Mouse (Mus musculus) embryo, embryonic 11 days (tissue): ENCODE data around the gene Nr3c2.

ENCODE experiments used
- DNase-seq: peaks from one replicate; pipeline ENCODE4 v3.0.0-alpha.2; 2015

Nr3c2 gene

DNA sequence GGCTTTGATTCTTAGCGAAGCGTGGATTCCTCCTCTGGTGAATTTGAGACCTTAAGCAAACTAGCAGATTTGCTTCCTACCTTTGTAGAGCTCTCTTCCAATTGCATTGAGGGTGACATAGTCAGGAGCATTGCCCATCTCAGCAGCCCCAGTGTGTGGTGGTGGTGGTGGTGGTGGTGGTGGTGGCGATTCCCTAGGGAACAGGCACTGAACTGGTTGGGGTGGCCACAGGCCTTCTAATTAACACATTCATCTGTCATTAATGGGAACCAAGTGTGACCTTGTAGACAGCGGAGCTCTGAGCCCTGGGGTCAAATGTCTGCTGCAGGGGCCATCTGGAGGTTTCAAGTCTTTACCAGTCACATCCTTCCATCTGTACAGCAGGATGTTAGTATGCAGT lies 277.1 kb downstream of the Nr3c2 start:
- no peak for DNase-seq

DNA sequence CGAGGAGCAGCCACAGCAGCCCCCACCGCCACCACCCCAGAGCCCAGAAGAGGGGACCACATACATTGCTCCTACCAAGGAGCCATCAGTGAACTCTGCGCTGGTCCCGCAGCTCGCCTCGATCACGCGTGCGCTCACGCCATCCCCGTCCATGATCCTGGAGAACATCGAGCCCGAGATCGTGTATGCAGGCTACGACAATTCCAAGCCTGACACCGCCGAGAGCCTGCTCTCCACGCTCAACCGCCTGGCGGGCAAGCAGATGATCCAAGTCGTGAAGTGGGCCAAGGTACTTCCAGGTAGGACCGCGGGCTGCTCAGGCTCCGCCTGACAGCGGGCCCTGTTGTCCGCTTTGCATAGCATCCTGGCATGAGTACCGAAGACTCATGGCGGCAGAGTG lies 286.6 kb downstream of the Nr3c2 start:
- DNase-seq = no peak

DNA sequence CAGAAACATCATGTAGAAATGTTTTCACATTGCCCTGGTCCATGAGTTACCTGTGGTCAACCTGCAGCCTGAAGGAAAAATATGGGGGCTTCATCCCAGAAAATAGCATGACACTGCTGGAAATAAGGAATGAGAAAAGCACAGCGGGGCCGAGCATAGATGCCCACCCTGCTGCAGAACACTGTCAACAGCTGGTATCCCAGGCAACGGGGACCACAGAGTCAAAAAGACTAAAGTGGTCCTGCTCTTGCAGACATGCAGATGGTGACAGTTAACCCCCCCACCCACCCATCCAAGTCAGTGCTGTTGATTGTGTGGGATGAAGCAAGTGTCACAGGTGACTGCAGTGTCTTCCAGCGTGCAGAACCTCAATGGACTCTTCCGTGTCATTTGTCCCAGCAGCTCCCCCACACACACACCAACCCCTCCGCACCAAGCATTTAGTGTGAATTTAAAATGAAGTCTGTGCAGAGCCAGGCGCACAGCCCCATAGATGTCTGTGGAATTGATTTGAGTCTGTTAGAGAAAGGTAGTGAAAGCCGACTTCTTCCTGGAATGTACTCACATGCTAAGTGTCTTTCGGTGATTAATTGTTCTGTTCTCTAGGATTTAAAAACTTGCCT lies 287.8 kb downstream of the Nr3c2 start:
- DNase-seq = no peak

DNA sequence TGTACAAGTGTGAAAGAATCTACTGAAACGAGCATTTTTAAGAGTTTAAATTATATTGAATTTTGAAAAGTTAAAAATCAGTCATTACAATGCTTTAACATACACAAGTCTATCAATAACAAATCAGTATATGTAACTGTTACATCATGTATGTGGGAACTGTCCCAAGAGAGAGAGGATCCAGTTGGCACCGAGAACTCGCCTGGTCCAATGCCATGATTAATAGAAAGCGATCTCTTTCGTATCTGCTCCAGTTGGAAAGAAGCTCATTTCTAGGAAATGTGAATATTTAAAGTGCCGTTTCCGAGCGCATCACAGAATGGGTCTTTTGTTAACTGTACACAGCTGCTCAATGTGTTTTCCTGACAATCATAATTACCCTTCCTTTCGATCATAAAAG lies 288.5 kb downstream of the Nr3c2 start:
- no peak for DNase-seq

DNA sequence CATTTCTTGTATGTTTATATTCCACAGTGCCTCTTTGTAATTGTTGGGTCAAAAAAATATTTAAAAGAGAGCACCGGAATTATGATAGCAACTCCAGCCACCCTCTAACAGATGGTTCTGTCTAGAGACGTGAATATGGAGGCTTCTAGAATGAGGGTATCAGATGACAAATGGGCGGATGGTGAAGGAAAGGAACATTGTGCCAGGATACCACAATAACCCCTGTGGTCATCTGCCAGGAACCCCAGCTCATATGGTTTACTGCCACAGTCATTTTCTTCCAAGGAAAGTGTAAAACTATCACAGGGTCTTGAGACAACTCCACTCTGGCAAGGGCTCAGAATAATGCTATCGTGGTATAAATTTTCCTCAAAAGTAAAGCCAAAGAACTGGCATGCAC lies 289.1 kb downstream of the Nr3c2 start:
- DNase-seq = no peak

DNA sequence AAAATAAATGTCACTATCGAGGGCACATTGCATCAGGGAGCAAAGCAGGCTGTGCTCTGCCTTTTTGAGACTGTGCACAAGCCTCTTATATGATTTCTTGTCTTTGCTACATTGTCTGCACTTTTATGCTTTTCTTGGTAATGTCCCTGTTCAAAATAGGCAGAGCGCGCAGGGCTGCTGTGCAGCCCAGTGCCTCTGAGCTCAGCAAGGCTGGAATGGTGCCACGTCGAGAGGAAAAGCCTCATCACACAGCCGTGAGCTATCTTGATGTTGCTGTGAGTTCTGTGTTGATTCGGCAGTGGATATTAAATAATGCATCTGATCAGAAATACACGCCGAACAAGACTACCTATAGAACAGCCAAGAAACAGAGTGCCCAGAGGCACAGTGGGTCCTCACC lies 290.1 kb downstream of the Nr3c2 start:
- DNase-seq = no peak

DNA sequence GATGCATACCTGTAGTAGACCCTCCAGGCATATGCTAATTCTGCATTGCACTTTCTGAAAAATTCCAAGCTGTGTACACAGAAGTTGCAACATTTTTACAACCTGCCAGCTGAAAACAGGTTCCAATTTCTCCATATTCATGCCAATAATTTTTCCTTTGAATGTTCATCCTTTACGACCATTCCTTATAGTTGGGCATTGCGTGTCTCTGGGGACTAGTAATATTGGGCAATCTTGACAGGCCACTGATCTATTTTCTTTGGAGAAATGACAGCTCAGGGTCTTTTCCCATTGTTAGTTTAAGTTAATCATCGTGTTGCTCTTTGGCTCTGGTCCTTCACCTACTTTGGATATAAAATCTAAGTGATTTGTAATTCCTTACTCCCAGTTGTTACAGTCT lies 291.2 kb downstream of the Nr3c2 start:
- DNase-seq = no peak

DNA sequence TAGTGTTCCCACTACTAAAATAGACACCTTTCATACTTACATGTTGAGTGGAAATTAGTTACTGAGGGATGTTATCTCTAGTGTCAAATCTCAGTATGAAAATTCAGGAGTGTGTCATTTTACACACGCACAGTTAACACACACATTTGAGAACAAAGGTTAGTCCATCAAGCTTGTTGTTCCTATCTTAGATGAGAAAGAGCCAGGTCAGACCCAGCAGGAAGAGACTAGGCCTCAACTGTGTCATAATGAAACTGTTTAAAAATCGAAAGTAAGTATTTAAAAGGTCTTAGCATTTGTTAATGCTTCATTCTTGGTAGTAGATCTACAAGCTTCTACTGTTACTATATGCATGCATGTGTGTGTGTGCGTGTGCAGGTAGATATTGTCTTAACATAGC lies 310.1 kb downstream of the Nr3c2 start:
- DNase-seq = no peak

DNA sequence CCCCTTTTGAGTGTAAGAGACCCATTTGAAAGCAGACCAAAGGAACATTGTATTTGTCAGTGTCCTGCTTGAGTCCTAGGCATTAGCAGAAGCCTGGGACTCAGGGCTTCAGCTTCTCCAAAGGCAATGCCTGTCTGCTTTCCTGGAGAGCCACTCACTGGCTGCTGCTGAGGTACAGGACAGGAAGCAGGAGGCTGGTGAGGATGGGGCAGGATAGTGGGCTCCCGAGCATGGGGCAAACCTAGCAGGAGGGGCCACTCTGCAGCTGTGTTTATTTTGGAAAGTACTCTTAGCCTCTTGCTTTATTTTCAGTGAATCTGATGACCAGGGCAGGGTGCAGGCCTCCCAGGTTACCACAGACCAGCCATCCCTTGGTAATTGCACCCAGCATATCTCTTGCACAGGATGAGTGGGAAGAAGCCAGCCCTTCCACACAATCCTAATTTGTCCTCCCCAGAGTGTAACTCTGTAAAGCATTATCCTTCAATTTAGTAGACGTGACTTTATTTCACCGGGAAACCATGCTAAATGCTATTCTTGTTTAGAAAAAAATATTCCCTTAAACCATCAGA lies 314.7 kb downstream of the Nr3c2 start:
- DNase-seq = no peak

DNA sequence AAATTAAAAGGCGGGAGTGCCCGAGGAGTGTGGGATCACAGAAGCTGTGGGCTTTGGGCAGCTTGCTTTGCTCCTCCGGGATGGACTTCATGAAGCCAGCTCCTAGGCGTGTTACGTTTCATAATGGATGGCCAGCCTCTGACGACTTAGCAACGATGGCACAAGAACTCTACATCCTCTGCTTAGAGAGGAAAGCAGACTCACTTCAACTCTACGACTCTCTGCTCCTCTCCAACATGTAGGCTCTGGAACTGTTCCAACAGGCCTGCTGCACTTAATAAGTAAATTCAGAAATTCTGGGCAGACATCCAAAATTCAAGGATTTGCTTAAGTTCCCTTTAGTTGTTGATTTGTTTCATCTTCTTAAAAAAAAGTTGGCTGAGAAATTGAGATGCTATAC lies 315.4 kb downstream of the Nr3c2 start:
- no peak for DNase-seq

DNA sequence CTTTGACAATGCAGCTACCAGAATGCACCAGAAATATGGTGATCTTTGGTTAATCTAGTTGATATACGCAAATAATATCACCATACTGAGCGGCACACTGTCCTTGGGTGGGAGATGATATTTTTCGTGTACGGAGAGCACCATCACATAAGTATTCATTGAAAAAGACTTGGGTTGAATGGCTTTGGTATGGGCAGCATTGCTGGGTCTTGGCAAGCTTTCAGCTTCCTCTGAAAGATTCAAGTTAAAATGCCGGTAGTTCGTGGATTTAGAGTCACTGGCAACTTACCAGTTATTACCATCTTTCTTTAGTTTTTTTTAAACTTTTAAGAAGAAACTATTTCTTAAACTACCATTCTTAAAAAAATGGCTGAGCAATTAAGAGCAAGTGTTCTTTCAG lies 315.9 kb downstream of the Nr3c2 start:
- DNase-seq = no peak

DNA sequence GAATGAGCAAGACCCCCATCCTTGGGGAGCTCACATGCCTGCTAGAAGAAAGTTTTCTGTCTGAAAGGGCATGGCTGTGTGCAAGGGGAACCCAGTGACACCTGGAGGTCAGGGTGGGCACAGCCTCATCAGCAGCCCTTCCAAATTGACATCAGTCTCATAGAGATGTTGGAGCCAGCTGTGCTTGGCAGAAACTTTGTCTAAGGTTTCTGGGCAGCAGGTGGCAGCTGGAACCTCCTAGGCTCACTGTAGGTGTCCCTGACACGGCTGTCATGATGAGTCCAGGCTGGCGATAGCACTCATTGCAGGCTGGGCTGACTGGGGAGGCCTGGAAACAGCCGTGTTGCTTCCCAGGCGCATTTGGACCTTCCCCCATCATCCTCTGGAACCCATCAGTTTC lies 323.9 kb downstream of the Nr3c2 start:
- no peak for DNase-seq

DNA sequence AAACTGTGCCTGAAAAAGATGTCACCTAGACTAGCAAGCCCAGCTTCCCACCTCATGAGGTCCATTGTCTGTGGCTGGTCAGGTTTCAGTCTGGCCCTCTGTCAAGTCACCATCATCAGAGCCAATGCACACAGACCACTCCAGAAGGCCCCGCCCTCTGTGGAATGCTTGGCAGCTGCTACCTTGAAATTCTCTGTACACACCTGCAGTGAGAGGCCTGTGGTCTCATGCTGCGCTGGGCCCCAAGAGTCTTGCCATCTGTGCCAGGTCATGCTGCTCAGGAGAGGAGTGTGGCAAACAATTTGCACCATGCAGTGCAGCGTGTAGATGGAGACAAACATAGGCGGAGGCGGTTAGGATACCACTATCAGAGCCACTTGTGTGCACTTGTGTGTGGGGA lies 328.5 kb downstream of the Nr3c2 start:
- DNase-seq = no peak

DNA sequence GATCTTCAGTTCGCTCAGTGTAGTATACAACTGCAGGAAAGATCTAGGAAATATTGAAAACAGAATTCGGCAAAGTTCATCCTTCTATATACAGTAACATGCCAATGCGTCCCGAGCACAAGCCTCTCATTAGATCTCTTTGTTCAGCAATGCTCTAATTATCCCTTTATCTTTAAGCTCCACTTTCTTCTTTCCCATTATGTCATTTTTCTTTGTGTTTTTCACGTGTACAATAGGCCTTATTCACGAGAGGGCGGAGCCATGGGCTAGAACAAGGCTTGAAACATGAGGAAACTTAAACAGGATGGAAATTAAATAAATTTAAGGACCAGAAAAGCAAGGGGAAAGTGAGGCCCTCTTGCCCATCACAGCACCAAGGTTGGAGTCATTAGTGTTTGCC lies 329.4 kb downstream of the Nr3c2 start:
- no peak for DNase-seq

DNA sequence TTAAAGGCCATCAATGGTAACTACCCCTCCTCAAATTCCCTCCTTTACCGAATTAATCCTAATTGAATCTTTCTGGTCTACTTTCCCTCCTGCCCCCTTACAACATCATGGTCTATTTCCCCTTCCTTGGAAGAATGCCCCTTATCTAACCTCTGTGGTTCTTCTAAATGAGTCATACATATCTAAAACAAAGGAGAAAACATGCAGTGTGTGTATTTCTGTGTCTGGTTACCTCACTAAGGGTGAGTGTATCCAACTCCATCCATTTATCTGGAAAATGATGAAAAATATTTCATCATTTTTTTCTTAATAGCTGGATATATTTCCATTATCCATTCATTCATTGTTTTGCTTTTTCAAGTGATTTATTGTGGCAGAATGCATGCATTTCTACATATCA lies 332.0 kb downstream of the Nr3c2 start:
- DNase-seq = no peak

DNA sequence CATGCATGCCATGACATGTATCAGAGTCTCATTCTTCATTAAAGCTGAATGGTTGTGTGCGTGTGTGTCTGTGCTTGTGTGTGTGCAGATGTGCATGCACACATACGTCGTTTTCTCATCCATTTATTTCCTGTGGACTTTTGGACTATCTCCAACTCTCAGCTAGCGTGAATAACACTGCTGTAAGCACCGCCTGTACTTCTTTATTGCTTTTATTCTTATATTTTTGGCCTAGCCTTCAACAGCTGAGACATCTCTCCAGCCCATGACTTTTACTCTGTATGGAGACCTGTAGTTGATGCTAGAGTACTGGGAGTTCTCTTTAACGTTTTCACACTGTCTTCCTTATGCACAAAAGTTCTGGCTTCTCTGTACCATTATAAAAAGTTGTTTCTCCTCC lies 332.6 kb downstream of the Nr3c2 start:
- no peak for DNase-seq

DNA sequence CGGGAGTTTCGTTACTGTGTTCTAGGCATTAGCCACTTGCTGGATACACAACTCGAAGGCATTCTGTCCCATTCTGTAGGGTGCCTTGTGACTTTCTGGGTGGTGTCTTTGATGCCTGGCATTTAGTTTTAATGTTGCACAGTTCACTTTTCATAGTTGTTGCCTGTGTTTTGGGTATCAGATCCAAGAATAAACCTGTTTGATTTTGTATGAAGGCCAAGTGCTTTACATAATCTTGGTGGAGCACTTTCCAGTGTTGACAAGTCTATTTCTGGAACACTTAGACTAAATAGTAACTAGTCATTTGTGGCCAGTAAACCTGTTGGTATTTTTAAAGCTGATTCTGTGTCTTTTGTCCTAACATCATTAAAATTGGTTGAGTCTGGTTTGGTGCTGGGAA lies 333.2 kb downstream of the Nr3c2 start:
- no peak for DNase-seq

DNA sequence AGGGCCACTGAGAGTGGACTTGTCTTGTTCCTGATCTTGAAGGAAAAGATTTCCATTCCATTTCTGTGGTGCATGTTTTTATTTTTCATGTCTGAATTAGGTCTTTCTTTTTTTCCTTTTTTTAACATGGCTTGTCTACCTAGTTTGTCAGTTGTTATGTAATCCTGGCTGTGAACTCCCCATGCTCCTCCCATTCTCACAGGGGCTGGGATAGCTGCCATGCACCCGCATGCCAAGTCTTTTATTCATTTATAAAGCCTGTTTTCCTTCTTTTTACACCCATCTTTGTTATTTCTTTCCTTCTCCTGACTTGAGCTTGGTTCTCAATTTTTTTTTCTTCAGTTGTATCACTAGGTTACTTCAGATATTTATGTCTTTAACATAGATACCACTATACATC lies 337.5 kb downstream of the Nr3c2 start:
- no peak for DNase-seq

DNA sequence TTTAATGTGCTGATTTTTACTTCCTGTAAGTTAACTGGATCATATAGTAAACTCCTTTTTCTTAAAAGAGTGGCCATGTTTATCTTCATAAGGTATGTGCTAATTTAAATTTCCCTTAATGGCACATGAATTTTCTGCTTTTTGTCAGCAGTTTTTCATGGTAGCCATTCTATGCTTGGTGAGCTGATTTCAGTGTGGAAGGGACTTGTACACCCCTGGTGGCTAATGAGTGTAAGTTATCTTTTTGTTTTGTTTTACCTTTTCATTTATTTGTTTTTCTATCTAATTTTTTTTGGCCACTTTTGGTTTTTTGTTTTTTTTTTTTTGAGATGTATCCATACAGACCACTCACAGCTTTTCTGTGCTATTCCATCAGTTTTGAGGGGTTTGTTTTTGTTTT lies 340.2 kb downstream of the Nr3c2 start:
- DNase-seq = no peak

DNA sequence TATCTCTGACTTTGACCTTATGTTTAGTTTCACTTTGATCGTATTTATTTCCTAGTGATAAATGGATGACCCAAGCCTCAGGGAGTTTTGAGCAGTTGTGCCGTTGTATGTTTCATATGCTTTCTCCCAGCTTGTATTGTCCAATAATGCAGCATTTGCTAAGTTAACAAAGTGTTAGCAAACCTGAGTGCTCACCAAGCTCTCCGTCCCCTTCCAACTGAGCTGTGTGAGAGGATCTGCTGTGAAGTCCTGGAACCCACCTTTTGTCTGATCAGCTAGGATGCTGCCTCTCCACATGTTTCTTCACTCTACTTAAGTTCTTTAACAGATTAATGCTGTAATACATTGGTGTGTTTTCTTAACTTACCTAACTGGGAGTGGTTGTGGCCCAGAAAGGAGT lies 342.1 kb downstream of the Nr3c2 start:
- DNase-seq = no peak

DNA sequence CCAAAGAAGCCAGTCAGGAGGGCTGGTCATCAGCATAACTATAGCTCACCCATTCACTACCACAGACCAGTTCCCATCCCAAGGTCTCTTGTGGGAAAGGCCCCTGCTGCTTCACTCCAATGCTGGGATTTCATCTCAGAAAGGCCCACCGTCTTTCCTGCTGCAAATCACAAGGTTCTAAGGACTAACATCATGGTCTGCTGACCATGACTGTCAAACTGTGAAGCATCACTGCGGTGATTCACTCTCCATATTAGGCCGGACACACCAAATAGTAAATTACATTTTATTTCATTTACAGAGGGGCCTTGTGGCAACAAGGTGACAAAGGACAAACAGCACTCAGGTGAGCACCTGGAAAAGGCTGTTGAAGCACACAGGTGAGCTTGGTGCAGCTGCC lies 350.9 kb downstream of the Nr3c2 start:
- no peak for DNase-seq

DNA sequence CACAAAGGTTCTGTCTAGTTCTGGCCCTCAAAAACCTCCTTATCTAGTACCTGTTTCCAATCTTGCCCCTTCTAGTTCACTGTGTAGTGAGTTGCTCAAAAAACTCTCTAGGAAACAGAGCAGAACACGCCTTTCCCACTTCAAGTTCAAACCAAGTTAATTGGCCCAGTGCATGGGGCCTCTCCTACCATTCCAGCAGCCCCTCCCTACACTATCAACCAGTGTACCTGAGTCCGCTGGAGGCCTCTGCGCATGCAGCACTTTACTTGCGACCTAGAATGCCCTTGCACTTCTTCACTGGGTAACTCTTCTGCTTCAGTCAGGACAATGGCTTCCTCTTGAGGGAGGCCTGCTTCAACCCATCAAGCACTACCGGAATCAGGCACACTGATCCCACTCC lies 351.9 kb downstream of the Nr3c2 start:
- no peak for DNase-seq

DNA sequence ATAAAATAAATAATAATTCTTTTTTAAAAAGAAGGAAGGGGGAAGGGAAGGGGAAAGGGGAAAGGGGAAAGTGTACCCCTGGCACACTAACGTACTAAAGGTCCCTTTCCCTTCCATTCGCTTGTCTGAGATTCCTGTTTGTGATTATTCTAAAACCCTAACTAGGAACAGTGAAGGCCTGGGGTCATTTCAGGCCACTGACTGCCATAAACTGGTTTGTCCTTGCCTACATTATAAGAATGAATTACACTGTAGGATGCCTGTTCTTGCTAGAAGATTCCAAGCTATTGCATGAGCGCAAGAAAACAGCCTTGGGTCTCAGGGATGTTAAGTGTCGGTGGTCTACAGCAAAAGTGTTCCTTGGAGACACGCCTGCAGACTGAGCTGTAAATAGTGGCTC lies 355.2 kb downstream of the Nr3c2 start:
- no peak for DNase-seq

DNA sequence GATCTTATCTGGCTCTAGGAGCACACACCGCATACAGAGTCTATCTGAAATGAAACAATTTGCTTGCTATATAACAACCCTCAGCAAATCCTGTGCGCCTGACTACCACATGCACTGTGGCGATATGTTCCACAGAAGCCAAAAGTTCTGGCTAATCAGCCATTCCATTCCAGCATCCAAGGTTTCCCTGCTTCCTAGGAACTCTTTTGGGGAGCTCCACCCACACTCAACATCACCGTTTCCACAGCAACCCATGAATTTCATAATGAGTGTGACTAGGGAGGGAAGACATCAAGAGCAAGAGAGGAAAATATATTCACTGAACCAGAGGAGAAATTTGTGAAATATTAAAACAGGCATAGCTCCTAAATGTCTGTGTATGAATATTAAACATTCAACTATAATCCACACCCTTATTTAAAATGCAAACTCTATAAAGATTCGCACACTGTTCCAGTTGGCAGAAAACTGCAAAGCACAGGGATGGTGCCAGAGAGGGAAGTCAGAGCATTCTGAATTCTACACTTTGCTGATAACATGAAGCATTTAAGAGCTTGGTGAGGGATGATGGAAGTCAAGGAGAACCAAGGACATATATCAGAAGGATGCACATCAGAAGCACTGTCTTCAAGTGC lies 357.3 kb downstream of the Nr3c2 start:
- no peak for DNase-seq

DNA sequence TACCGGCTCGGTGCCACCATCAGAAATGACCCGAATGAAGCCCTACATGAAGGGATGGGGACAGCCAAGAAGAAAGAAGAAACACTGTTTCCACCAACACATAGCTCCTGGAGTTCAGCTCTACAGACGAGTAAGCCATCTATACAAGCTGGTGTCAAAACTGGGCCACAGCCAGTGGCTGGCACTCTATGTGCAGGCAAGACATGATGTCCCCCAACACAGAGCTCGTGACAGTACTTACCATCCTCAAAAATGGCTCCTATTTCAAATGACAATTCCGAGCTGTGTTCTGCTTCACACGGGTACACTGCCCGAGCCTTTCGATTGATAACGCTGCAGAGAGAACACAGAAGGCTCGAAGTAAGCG lies 357.8 kb downstream of the Nr3c2 start:
- no peak for DNase-seq
